13 mouse cellular contexts compared by ENCODE assay signal in the genomic region with DNA sequence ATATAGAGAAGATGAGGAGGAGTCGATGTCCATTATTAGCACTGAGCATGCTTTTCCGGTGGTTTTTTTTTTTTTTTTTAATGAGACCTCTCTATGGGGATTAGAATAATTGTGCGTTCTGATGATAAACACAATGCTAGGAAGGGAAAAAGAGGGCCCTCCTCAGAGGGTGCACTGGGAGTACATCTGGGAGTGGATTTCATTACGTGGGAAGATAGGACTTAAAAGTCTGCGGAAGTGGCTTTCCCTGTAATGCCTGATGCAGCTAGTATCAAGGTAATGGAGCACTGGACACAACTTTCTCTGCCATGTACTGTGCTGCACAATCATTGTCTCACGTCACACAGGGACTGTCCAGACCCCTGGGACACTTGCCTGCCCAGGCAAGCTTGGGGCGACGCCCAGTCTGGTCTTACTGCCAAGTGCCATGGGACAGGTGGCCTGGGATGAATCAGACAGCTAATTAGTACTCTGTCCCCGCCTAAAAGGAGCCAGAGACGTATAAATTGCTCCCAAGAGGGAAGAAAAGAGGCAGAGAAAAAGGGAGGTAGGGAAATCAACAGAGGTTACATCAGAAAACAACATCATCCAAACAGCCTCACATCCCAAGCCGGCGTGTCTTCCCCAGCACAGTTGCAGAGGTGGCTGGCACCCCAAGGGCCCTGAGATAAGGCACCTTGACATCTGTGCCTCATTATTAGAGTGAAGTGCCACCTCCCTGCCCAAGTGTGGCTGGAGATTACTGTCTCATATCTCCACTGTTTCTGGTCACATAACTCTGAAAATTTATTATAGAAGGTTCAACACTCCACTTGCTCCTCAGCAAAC.
A peak's percentile ranks its signal among the peaks of the same experiment; 100 is the strongest.
DNase-seq lines count a peak whose midpoint lies in the region; ATAC-seq lines count a peak whose summit lies in the region.
"Had no signal": no experiment of that assay in that cellular context is flagged by ENCODE, and none has a peak within 500 bp of the region (broad histone marks: within the 10 kb centered on the region; RNA-seq: fewer than 3 reads in every experiment).

No protein-coding gene starts in this region.

- intact Hi-C loops in heart, postnatal 10 days (cut with DNase I), result no loop called here

- 73% methylated on average over 12 of the region's 12 CpGs for WGBS in heart, embryonic 10.5 days
- 45% methylated on average over 12 of the region's 12 CpGs for WGBS in forebrain, embryonic 16.5 days

- no peaks in the 10 kb centered on the region for H3K4me1 ChIP-seq in heart, embryonic 10.5 days
- H3K4me1 ChIP-seq in forebrain, embryonic 16.5 days (replicated peaks; ENCODE audit: control insufficient read depth, insufficient read depth, low read length), result peaks cover 8% of the 10 kb centered on the region
- H3K4me1 ChIP-seq: hindbrain, embryonic 15.5 days; lung, embryonic 15.5 days had no signal

- no peaks in the 10 kb centered on the region for H3K27me3 ChIP-seq in heart, embryonic 10.5 days (ENCODE audit: insufficient read depth, poor library complexity, severe bottlenecking)
- H3K27me3 ChIP-seq in forebrain, embryonic 16.5 days (replicated peaks; ENCODE audit: control insufficient read depth, insufficient read depth, low read length), result no peaks in the 10 kb centered on the region
- H3K27me3 ChIP-seq: CH12.LX; hindbrain, embryonic 15.5 days; lung, embryonic 15.5 days had no signal

- H3K9ac ChIP-seq in forebrain, embryonic 16.5 days (replicated peaks; ENCODE audit: low read depth, low read length), result no peak overlapping the region
- H3K9ac ChIP-seq: hindbrain, embryonic 15.5 days; lung, embryonic 15.5 days; neural tube, embryonic 15.5 days had no signal

- no peaks in the 10 kb centered on the region for H3K9me3 ChIP-seq in heart, embryonic 10.5 days
- no peaks in the 10 kb centered on the region for H3K9me3 ChIP-seq in forebrain, embryonic 16.5 days (ENCODE audit: control insufficient read depth, low read length)
- H3K9me3 ChIP-seq: hindbrain, embryonic 15.5 days; lung, embryonic 15.5 days; neural tube, embryonic 15.5 days had no signal

- ATAC-seq in cerebellum, adult (ENCODE audit: insufficient number of reproducible peaks, low FRiP score, low TSS enrichment), result peak; percentile 75
- ATAC-seq in forebrain, embryonic 16.5 days, result 0 out of 2 replicates have a peak, but pooled peaks have one; percentile 45
- no peak for ATAC-seq in inflammation-experienced regulatory T-cells, adult 6 months

- peak; percentile 70 to 76 for DNase-seq in heart, adult 18-20 months
- no peak for DNase-seq in heart, embryonic 10.5 days (ENCODE audit: low spot score)
- DNase-seq in heart, postnatal 10 days, result peak; percentile 85 to 89
- no peak for DNase-seq in thymus, postnatal 14 days
- no peak for DNase-seq in frontal cortex, postnatal 36 days (ENCODE audit: low spot score in 2 of 2)

- no peak overlapping the region for H3K27ac ChIP-seq in heart, embryonic 10.5 days
- H3K27ac ChIP-seq in forebrain, embryonic 16.5 days (ENCODE audit: low read length), result no peak overlapping the region
- H3K27ac ChIP-seq: hindbrain, embryonic 15.5 days; lung, embryonic 15.5 days; neural tube, embryonic 15.5 days had no signal

- H3K4me2 ChIP-seq in forebrain, embryonic 16.5 days (ENCODE audit: low read length), result no peak overlapping the region
- H3K4me2 ChIP-seq: hindbrain, embryonic 15.5 days; lung, embryonic 15.5 days; midbrain, embryonic 11.5 days; neural tube, embryonic 15.5 days had no signal

- no peaks in the 10 kb centered on the region for H3K36me3 ChIP-seq in heart, embryonic 10.5 days
- H3K36me3 ChIP-seq in forebrain, embryonic 16.5 days (ENCODE audit: control insufficient read depth, insufficient read depth), result no peaks in the 10 kb centered on the region
- H3K36me3 ChIP-seq: hindbrain, embryonic 15.5 days; lung, embryonic 15.5 days; neural tube, embryonic 15.5 days had no signal

- no peak overlapping the region for H3K4me3 ChIP-seq in heart, embryonic 10.5 days
- no peak overlapping the region for H3K4me3 ChIP-seq in forebrain, embryonic 16.5 days (replicated peaks; ENCODE audit: low read length)
- H3K4me3 ChIP-seq: hindbrain, embryonic 15.5 days; lung, embryonic 15.5 days; neural tube, embryonic 15.5 days had no signal

Comparison
In these comparisons a context has a peak if more than half of its experiments do, and no peak if none do; other contexts are left out.
1. DNase-seq: peak in heart, adult 18-20 months (2 of 2) and heart, postnatal 10 days (2 of 2); none in heart, embryonic 10.5 days (single experiment), thymus, postnatal 14 days (single experiment) and frontal cortex, postnatal 36 days (0 of 2).